Mouse (Mus musculus) liver, adult 2 months (tissue): Measurements from ENCODE around the gene Ltbp1. TPM values are rescaled to one million over a fixed set of nuclear protein-coding genes. Genes with fewer than 3 reads are reported as not detected.

Experiments used
- DNase-seq: peaks from one replicate; pipeline ENCODE4 v3.0.0-alpha.2; 2011; ENCODE audit warnings: low read depth, low spot score; ENCODE audit errors: extremely low read depth
- H3K27ac ChIP-seq: fragments of 200-500 bp; replicated peaks from 2 replicates; pipeline ENCODE4 v1.5.1; 2012; ENCODE audit warnings: low read depth, mild to moderate bottlenecking, control low read depth, inconsistent platforms, low read length; ENCODE audit not compliant: insufficient read depth
- H3K27me3 ChIP-seq: fragments of 200-500 bp; 2 replicates; pipeline ENCODE4 v1.6.1; 2012; ENCODE audit warnings: mild to moderate bottlenecking, moderate library complexity, low read length, inconsistent platforms; ENCODE audit not compliant: control insufficient read depth, insufficient read depth
- H3K36me3 ChIP-seq: fragments of 200-500 bp; 2 replicates; pipeline ENCODE4 v1.6.1; 2012; ENCODE audit warnings: low read length, inconsistent platforms; ENCODE audit not compliant: control insufficient read depth, insufficient read depth
- H3K4me1 ChIP-seq: fragments of 200-500 bp; 2 replicates; pipeline ENCODE4 v1.6.1; 2011; ENCODE audit warnings: low read length; ENCODE audit not compliant: control insufficient read depth, insufficient read depth
- H3K4me3 ChIP-seq: fragments of 200-500 bp; 2 replicates; pipeline ENCODE4 v1.5.1; 2011; ENCODE audit warnings: low read depth, mild to moderate bottlenecking, control low read depth, low read length, moderate library complexity; ENCODE audit not compliant: insufficient read depth
- H3K79me2 ChIP-seq: fragments of 200-500 bp; 2 replicates; pipeline ENCODE4 v1.6.1; 2012; ENCODE audit warnings: inconsistent platforms, mild to moderate bottlenecking, low read length, moderate library complexity; ENCODE audit not compliant: control insufficient read depth, insufficient read depth
- H3K9ac ChIP-seq: fragments of 200-500 bp; 2 replicates; pipeline ENCODE4 v1.6.1; 2012; ENCODE audit warnings: low read depth, mild to moderate bottlenecking, control low read depth, inconsistent platforms, low read length
- CTCF ChIP-seq: fragments of 200-500 bp; IDR thresholded peaks from 2 replicates; pipeline ENCODE4 v1.5.1; 2011; ENCODE audit warnings: low read depth, low read length, control low read depth
- POLR2A ChIP-seq: fragments of 200-500 bp; IDR thresholded peaks from 2 replicates; pipeline ENCODE4 v1.6.1; 2011; ENCODE audit warnings: low read length, control low read depth; ENCODE audit not compliant: insufficient read depth; ENCODE audit errors: extremely low read depth
- WGBS: fragments of 180-500 bp; shearing (Covaris S2); methylation state at CpG from one replicate; pipeline ENCODE4 v1.1.7; 2018; 5-methylcytosine and 5-hydroxymethylcytosine counted together
- polyA plus RNA-seq: library from polyadenylated mRNA; depleted of rRNA; stranded (reverse); fragments of >200 nt; gene quantifications from 2 replicates; pipeline ENCODE4 v1.2.3, GENCODE M21; 2012; rRNA removed
- total RNA-seq: library from RNA; depleted of rRNA; stranded (reverse); fragments of >200 nt; gene quantifications from 2 replicates; pipeline ENCODE4 v1.2.3, GENCODE M21; 2014; rRNA removed

The Ltbp1 gene
- total RNA-seq: 1.5 and 1.8 TPM in 2 replicates
- polyA plus RNA-seq: 0.56 and 1.1 TPM in 2 replicates

DNA sequence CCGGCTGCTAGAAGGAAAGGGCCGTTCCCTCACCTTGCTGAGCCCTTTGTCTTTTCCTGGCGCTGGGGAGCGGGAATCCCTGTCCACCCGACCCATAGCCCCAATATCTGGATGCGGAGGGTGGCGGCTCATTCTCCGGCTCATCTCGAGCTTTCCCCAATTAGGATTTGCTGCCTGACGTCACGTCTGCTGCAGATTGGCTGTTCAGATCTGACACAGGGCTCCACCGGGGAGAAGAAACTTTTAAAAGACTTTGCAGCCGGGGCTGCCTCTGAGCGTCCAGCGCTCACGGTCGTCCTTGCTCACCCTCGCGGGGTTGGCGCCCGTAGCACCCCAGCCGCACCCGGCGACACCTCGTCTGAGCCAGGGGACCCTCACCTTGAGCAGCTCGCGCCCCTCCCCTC lies at the start of gene Ltbp1:
Gene Ltbp1 (plus strand): TSS at position 288 of the 404 bp plus-strand sequence.
- Histone ChIP-seq H3K79me2 (no peaks in the 10 kb centered on the region), H3K36me3 (no peaks in the 10 kb centered on the region), H3K27me3 (peaks cover 7% of the 10 kb centered on the region; the same call in 1 of the 2 replicates), H3K9ac (peak within 1 kb of the TSS; percentile 57), H3K4me3 (peak within 1 kb of the TSS; percentile 57), H3K27ac (no peak within 1 kb of the TSS), H3K4me1 (no peaks in the 10 kb centered on the region)
- TF ChIP-seq POLR2A: no peak
- no peak for TF ChIP-seq CTCF
- DNase-seq: no peak
- WGBS: 2% methylated on average over 26 of the region's 27 CpGs

DNA sequence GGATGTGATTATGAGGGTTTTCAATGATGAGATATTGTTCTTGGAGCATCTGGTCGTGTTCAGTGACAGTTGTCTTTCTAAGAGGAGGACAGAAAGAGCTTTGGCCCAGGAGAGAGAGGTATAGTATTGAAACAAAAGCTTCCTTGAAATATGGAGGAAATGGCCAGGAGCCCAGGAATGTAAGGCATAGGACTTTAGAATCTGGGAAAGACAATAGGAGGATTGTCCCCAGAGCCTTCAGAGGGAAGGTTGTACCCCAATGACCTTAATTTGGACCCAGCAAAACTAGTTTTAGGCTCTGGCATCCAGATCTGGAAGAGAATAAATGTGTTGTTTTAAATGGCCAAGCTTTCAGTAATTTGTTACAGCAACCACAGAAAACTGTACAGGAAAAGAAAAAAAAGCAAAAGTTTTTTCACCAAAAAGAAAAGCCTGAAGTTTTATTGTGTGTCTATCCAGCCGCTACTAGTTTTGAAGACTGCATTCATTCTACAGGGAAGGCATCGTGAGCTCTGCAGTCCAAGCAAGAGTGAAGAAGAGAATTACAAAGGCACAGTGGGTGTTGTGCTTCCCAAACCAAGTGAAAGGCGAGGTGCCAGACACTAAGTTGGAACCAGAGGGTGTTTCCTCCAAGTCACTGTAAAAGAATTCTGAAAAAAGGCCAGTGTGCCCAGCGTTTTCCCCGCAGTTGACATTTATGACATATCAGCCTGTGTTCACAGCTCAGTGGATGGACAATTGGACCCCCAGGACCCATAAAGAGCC lies 45.7 kb upstream of the Ltbp1 start:
- no peak overlapping the region for H3K27ac ChIP-seq
- H3K9ac ChIP-seq: no peak overlapping the region
- H3K79me2 ChIP-seq: no peaks in the 10 kb centered on the region
- TF ChIP-seq POLR2A (no peak), CTCF (no peak)
- no peaks in the 10 kb centered on the region for H3K4me1 ChIP-seq
- H3K36me3 ChIP-seq: no peaks in the 10 kb centered on the region
- H3K4me3 ChIP-seq: no peak overlapping the region
- no peak for DNase-seq
- 64% methylated on average over 6 of the region's 6 CpGs for WGBS
- no peaks in the 10 kb centered on the region for H3K27me3 ChIP-seq

DNA sequence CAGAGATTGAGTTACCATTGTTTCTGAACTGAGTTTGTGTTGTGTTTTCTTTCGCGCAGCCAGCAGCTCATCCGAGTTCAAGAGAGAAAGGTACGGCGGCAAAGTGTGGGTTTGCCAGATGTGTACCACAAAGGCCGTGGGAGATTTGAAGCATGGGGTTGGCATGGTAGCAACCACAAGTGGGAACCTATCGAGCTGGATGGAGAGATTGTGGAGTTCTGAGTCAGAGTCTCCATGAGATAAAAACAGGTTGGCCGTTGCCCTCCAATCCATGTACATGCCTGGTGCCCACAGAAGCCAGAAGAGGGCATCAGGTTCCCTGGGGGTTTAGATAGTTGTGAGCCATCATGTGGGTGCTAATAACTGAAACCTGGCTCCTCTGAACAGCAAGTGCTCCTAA lies 42.1 kb upstream of the Ltbp1 start:
- WGBS: 91% methylated on average over 8 of the region's 8 CpGs
- TF ChIP-seq POLR2A: no peak
- TF ChIP-seq CTCF: no peak
- no peaks in the 10 kb centered on the region for H3K4me1 ChIP-seq

DNA sequence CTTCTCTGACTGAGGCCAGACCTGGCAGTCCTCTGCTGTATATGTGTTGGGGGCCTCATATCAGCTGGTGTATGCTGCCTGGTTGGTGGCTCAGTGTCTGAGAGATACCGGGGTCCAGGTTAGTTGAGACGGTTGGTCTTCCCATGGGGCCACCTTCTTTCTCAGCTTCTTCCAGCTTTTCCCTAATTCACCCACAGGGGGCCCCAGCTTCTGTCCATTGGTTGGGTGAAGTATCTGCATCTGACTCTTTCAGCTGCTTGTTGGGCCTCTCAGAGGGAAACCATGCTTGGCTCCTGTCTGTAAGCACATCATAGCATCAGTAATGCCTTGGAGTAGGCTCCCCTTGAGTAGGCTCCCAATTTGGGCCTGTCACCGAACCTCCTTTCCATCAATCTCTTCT lies 41.5 kb upstream of the Ltbp1 start:
- no peak for DNase-seq
- H3K9ac ChIP-seq: no peak overlapping the region
- H3K4me1 ChIP-seq: no peaks in the 10 kb centered on the region
- no peaks in the 10 kb centered on the region for H3K36me3 ChIP-seq
- no peak overlapping the region for H3K27ac ChIP-seq
- WGBS: 82% methylated on average over 3 of the region's 3 CpGs
- no peak for TF ChIP-seq CTCF
- TF ChIP-seq POLR2A: no peak
- no peaks in the 10 kb centered on the region for H3K79me2 ChIP-seq
- no peak overlapping the region for H3K4me3 ChIP-seq
- no peaks in the 10 kb centered on the region for H3K27me3 ChIP-seq

More for the DNA sequence above, 42.1 kb upstream of the Ltbp1 start:
- H3K4me3 ChIP-seq: no peak overlapping the region
- no peaks in the 10 kb centered on the region for H3K36me3 ChIP-seq
- H3K27me3 ChIP-seq: no peaks in the 10 kb centered on the region
- no peaks in the 10 kb centered on the region for H3K79me2 ChIP-seq
- no peak overlapping the region for H3K9ac ChIP-seq
- DNase-seq: no peak
- no peak overlapping the region for H3K27ac ChIP-seq

DNA sequence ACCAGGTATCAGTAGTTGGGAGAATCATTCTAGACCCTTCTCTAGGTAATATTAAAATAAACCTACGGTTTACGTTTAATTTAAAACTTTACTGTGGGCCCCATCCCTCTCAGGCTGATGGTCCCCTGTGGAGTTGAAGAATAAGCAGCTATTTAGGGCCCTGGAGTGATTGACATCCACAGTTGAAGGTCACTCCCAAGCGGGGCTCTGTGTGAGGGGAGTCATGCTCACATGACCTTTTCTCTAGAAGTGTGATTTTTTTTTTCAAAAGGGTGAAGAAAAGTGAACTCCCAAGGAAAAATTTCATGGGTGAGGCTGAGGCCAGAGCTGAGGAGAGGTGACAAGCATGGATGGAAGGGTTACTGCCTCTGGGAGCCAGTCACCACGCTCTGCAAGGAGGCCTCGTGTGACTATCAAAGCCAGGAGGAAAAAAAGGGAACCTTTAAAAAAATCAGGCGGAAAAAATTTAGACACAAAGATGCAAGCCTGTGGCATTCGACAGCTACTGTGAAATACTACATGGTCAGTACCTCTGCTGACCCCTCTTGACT lies 38.0 kb upstream of the Ltbp1 start:
- DNase-seq: no peak
- Histone ChIP-seq H3K27me3 (0 out of 2 replicates have a peak, but pooled peaks cover 2% of the 10 kb centered on the region), H3K9ac (no peak overlapping the region), H3K36me3 (no peaks in the 10 kb centered on the region), H3K27ac (no peak overlapping the region), H3K4me1 (no peaks in the 10 kb centered on the region), H3K4me3 (no peak overlapping the region), H3K79me2 (no peaks in the 10 kb centered on the region)
- TF ChIP-seq CTCF: no peak
- WGBS: 80% methylated on average over 7 of the region's 7 CpGs
